Mouse (Mus musculus): ENCODE results near the gene Nudt22.

Gene Nudt22

GRCm38 (mm10) chr19:6949951-6950350 is 46.0 kb downstream of the Nudt22 start:
- in situ Hi-C loops (cut with MboI) = no loop called here

GRCm38 (mm10) chr19:6949532-6949931 is 46.4 kb downstream of the Nudt22 start:
- in situ Hi-C loops (cut with MboI) = no loop called here

- in situ Hi-C loops (cut with MboI) = no loop called here
Measured at GRCm38 (mm10) chr19:6948186-6948585, 47.7 kb downstream of the Nudt22 start.

- in situ Hi-C loops (cut with MboI) = no loop called here
Measured at GRCm38 (mm10) chr19:6947742-6948141, 48.2 kb downstream of the Nudt22 start.

- in situ Hi-C loops (cut with MboI) = no loop called here
Measured at GRCm38 (mm10) chr19:6943709-6944108, 52.2 kb downstream of the Nudt22 start.

Measured in mature B cell (primary cell).